Mouse (Mus musculus): ENCODE measurements at regions not wholly inside any gene's neighbourhood (a gene's known extent, or its start where the extent isn't known, plus 50 kb on each side); places are given as distances from the start of the nearest gene placed in this dataset.

DNA sequence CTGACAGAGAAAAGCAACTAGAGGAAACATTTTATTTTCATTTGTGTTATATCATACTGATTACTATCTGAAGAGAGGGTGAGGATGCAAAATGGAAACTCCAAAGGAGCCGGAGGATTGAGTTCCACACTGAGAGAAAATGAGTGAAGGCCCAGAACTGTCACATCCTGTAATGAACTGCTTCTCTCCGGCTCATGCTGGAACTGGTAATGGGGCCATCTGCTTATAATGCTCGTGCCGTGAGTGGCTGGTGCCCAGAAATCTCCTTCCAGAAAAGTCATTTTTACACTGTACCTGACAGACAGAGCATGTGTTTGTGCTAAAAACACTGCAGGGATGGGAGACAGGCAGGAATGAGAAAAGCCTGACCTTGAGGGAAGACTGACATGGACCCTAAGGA, 483.5 kb upstream of the Pkdcc start:
- TF ChIP-seq TAL1 (conservative IDR thresholded peaks at IDR 0.05; ENCODE audit: low read depth, low read length) = no peak
- no peak for TF ChIP-seq POLR2AphosphoS5 (IDR thresholded peaks at IDR 0.05; ENCODE audit: insufficient replicate concordance, low read depth, low read length)
- TF ChIP-seq CTCF (IDR thresholded peaks at IDR 0.05; ENCODE audit: low read depth, low read length) = no peak
